Mouse (Mus musculus): ENCODE measurements around the gene Cdrt4.

- TF ChIP-seq HCFC1 (IDR thresholded peaks at IDR 0.05; ENCODE audit: borderline replicate concordance, insufficient read depth, low read length): no peak
- TF ChIP-seq CHD2 (IDR thresholded peaks at IDR 0.05; ENCODE audit: low read depth, low read length): no peak
- TF ChIP-seq MAFK (IDR thresholded peaks at IDR 0.05; ENCODE audit: insufficient read depth, low read depth, low read length): no peak
- TF ChIP-seq ZC3H11A (IDR thresholded peaks at IDR 0.05; ENCODE audit: borderline replicate concordance, low read depth, low read length): no peak
- no peak for TF ChIP-seq ZNF384 (IDR thresholded peaks at IDR 0.05; ENCODE audit: low read depth, low read length)
Observed at GRCm38 (mm10) chr11:63029721-63030120, 78.7 kb downstream of the Cdrt4 start.
